Mouse (Mus musculus) cerebellum, adult 18-20 months (tissue): ENCODE data around the gene Tmprss3.

Source experiments
- DNase-seq, 2 experiments: peaks; one replicate each; pipeline ENCODE4 v3.0.0; 2021

Gene Tmprss3

DNA sequence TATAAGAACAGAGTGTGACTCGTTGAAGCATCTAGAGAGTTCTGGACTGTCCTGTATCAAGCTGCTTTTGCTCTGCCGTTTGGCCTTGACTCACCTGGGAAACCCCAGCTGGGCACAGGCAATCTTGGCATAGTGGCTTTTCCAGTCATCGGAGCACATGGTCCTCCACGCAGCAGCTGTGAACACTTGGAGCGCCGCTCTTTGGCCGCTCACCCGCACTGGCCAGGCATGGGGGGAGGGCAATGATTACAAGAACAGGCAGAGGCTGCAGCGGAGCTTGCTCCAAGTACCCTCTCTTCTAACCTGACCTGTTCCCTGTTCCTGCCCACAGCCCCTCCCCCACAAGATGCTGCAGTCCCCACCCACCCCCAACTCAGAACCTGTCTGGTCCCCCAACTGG, 5.4 kb downstream of the Tmprss3 start:
- DNase-seq, result no peak

DNA sequence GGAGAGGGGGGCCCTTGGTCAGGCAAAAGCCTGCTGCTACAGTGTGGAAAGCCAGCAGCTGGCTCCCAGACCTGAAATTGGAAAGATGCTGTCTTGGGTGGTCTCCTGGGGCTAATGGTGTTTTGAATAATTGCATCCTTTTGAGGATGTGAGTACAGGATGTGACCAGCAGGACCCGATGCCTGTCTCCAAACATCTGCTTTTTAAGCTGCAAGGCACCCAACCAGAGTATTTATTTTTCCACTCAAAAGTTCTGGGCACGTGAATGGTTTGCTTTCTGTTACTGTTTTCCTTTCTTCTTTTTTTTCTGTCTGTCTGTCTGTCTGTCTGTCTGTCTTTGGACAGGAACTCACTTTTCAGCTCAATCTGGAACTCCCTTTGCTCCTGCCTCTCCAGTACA, 6.1 kb downstream of the Tmprss3 start:
- DNase-seq, result no peak

DNA sequence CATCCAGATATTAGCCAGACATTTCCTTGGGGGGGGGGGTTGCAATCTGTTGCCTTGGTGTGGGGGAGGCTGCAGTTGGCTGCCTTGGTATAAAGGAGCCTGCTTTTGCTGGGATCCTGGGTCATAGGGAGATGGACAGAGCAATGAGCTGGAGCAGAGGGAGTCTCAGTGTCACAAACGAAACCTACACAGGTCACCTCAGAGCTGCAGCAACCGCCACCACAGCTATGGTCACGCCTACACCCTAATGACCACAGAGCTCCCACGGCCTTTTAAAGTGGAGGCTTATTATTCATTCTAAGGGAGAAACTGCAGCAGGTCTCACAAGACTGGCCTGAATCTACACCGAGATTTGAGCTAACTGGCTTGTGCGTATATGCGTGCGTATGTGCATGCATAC, 7.0 kb downstream of the Tmprss3 start:
- no peak for DNase-seq

DNA sequence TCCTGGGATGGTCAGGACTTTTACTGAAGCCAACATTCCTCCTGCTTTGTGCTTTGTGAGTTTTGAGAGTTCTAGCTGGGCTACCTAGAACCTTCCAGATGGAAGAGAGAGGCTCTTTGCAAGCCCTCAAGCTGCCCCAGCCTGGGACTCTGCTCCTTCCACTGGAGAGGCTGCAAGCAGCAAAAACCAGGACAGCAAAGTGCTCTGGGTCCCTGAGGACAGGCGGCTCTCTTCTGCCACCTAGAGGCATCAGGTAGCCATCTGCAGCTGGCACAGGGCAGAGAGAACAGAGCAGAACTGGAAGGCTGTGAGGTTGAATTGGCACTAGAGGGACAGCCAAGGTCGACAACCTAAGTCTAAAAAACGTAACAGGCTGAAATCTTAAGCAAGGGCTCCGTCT, 11.4 kb downstream of the Tmprss3 start:
- DNase-seq, result peak; percentile 87

- DNase-seq, result no peak
These were observed 14.3 kb downstream of the Tmprss3 start for GRCm38 (mm10) chr17:31184269-31184990.

- peak; percentile 28 to 46 for DNase-seq
These were observed 15.4 kb downstream of the Tmprss3 start for GRCm38 (mm10) chr17:31183180-31183974.

DNA sequence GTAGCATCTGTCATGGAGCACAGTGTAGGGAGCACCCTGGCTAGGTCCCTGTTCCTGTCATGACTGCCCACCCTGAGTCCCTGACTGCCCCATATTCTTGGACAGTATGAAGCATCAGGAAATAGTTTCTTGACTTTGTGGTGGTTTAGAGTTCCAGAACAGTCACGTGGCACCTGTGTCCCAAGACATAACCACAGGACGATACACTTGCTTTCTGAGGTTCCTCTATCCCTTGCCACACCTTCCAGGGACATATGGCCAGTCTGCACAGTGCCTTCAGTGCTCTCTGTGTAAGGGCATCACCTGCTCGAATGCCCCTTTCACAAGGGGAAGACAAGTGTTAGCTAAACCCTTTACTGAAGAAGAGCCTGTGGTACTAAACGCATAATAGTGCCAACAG, 17.3 kb downstream of the Tmprss3 start:
- DNase-seq, result no peak

- no peak for DNase-seq
These were observed 22.5 kb downstream of the Tmprss3 start for GRCm38 (mm10) chr17:31176321-31176720.

GRCm38 (mm10) chr17:31169796-31170195, 29.0 kb downstream of the Tmprss3 start:
- no peak for DNase-seq

GRCm38 (mm10) chr17:31165127-31165526, 33.6 kb downstream of the Tmprss3 start, which contains the start of gene Tff1:
Tff1 (minus strand) TSS chr17:31165277.
- DNase-seq, result no peak

- DNase-seq, result no peak
These were observed 35.0 kb downstream of the Tmprss3 start for GRCm38 (mm10) chr17:31163821-31164220.

GRCm38 (mm10) chr17:31162607-31163006, 36.2 kb downstream of the Tmprss3 start:
- DNase-seq, result no peak

- no peak for DNase-seq
These were observed 38.5 kb downstream of the Tmprss3 start for GRCm38 (mm10) chr17:31160291-31160690.

DNA sequence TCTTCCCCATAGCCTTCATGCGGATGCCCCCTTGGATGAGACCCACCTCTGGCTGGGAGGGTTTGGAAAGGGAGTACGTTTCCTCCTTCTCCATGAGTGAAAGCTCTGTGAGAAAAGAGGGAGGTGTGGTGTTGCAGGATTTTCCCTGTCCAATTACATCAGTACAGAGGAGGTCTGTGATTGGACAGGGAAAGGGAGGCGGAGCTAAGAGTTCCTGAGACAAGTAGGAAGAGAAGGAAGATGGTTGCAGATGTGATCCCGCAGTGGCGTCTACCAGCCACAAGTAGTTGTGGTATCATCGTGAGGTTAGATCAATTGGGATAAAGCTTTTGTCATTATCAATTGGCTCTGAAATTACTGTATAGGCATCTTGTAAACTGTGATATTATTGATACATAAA, 40.9 kb downstream of the Tmprss3 start:
- no peak for DNase-seq

DNA sequence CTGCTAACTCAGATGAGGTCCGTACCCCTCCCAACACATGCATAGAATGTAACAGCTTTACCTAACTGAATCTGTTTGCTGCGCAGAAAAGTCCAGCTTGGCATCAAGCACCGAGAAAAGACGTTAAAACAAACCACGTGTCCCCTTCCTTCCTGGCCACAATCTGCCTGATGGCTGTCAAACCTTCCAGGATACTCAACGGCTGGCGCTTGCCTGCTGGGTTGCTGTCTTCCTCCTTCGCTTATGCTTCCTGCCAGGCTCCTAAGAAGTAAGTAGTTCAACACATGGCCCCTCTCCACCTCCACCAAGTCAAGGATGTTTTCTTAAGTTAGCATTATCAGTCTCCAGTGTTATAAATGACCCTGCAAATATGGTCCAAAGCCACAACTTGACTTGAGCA, 45.0 kb downstream of the Tmprss3 start:
- no peak for DNase-seq

- no peak for DNase-seq
These were observed 45.7 kb downstream of the Tmprss3 start for GRCm38 (mm10) chr17:31152966-31153499.

DNA sequence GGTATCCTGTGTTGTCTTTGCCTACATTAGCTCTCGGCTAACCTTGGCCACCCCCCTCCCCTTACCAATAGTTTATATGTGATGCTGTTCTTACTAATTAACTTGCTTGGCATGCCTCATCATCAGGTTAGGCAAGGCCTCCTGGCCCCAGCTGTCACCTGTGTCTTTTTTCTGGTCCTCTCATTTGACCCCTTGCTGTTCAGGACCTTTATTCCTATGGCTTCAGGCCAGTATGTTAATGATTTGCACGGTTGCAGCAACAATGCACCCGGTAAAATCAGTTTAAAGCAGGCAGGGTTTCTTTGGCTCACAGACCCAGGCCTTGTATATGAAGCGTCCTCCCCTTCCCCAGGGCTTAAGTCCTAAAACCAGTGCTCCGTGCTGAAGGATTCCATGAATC, 46.3 kb downstream of the Tmprss3 start:
- no peak for DNase-seq

GRCm38 (mm10) chr17:31145998-31146397, 52.8 kb downstream of the Tmprss3 start:
- no peak for DNase-seq

DNA sequence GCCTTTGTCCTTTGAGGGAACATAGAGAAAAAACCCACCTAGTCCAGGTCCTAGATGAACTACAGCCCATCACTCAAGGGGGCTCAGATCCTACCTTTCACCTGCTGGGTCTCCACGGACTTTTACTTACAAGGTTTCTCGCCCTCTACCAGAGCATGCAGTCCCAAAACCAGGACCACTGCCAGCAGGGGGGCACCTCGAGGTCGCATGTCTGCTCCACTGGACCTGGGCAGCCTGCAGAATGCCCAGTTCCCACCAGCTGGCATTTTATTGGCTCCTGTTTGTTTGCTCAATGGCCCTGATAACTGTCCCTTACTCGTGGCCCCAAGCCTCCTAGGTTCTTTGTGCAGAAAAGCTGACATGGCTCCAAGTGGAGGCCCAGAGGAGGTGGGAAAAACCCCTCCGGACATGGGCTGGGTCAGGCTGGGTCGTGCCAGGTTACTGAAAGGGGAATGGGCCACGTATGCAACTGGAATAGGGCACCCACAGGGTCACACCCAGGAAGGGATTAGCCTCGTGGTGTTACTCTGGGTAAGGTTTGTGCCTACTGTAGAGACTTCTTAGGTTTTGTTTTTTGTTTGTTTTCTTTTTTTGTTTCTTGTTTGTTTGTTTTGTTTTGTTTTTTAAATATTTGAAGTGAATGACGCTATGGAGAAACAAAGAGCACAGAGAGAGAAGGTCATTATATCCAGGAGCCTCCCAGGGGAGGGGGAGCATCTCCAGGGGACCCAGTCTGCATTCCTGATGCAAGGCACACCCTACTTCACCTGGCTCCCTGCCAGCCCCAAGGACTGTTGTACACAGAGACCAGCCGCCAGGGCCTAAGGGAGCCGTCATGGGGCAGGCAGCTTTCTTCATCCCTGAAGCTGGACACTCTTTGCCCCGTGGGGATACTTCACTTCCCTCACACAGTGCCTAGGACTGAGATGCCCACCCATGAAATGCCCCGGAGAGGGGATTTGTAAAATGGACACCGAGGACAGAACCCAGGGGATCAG, 54.4 kb downstream of the Tmprss3 start, which contains the start of gene Tff2:
Gene Tff2 (minus strand): TSS at position 243 of the 998 bp plus-strand sequence.
- DNase-seq, result no peak

DNA sequence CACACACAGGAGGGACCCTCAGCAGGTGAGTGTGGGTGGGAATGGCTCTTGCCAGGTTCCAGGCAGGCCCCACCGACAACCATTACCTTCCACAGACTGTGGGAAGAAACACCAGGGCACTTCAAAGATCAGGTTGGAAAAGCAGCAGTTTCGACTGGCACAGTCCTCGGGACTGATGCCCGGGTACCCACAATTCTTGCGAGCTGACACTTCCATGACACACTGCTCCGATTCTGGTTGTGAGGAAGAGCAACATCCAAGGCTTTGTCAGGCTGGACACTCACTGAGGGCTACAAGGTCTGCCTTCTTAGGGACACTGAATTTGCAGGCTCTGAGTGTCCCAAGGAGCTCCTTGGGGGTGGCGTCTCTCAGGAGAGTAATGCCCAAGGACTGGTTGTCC, 56.7 kb downstream of the Tmprss3 start:
- DNase-seq, result no peak

- DNase-seq, result peak; percentile 78 to 82
These were observed 60.4 kb downstream of the Tmprss3 start for GRCm38 (mm10) chr17:31138398-31138797.

GRCm38 (mm10) chr17:31136821-31137220, 62.0 kb downstream of the Tmprss3 start:
- no peak for DNase-seq

DNA sequence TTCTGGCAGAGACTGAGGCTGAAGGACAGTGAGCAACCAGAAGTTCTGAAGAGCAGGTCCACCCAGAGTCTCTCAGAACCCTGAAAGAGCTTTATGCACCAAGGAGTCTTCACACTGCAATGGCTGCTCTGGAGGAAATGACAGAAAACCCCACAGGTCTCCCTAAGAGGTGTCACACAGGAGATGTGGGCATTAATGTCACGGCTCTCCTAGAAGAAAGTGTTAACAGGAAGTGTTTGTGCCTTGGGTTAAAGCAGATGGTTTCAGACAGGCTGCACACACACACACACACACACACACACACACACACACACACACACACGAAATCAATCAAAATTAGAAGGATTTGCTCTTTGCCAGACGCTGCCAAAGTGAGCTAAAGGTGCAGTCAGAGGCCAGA, 62.5 kb downstream of the Tmprss3 start:
- no peak for DNase-seq
